Mouse (Mus musculus) heart, embryonic 12.5 days (tissue): ENCODE measurements around the gene Dnajb7. TPM values are rescaled to one million over a fixed set of nuclear protein-coding genes. Genes with fewer than 3 reads are reported as not detected.
A peak's percentile ranks its signal among the peaks of the same experiment; 100 is the strongest.

Source experiments
- ATAC-seq: fragments of 200-750 bp; cut with Nextera tagmentation; 2 replicates; pipeline ENCODE4 v1.8.0; 2017; ENCODE audit warnings: moderate TSS enrichment, moderate library complexity; ENCODE audit not compliant: insufficient number of reproducible peaks, low FRiP score
- H3K27ac ChIP-seq: fragments of 300-500 bp; sonication (generic); 2 replicates; pipeline ENCODE4 v1.5.1; 2016; ENCODE audit warnings: mild to moderate bottlenecking, moderate library complexity; ENCODE audit not compliant: poor library complexity, severe bottlenecking
- H3K27me3 ChIP-seq: fragments of 300-500 bp; sonication (generic); replicated peaks from 2 replicates; pipeline ENCODE4 v1.6.1; 2016; ENCODE audit warnings: mild to moderate bottlenecking, moderate library complexity
- H3K36me3 ChIP-seq: fragments of 300-500 bp; sonication (generic); 2 replicates; pipeline ENCODE4 v1.6.1; 2016; ENCODE audit warnings: mild to moderate bottlenecking, moderate library complexity
- H3K4me1 ChIP-seq: fragments of 300-500 bp; sonication (generic); replicated peaks from 2 replicates; pipeline ENCODE4 v1.6.1; 2016; ENCODE audit warnings: mild to moderate bottlenecking
- H3K4me2 ChIP-seq: fragments of 300-500 bp; sonication (generic); 2 replicates; pipeline ENCODE4 v1.6.1; 2016; ENCODE audit warnings: mild to moderate bottlenecking, moderate library complexity
- H3K4me3 ChIP-seq: fragments of 300-500 bp; sonication (generic); 2 replicates; pipeline ENCODE4 v1.5.1; 2016; ENCODE audit warnings: mild to moderate bottlenecking
- H3K9ac ChIP-seq: fragments of 300-500 bp; sonication (generic); 2 replicates; pipeline ENCODE4 v1.6.1; 2016; ENCODE audit warnings: mild to moderate bottlenecking, moderate library complexity
- H3K9me3 ChIP-seq: fragments of 300-500 bp; sonication (generic); replicated peaks from 2 replicates; pipeline ENCODE4 v1.6.1; 2016; ENCODE audit warnings: mild to moderate bottlenecking, moderate library complexity
- WGBS: fragments of 180-500 bp; shearing (Covaris S2); methylation state at CpG from one replicate; pipeline ENCODE4 v1.1.7; 2016; 5-methylcytosine and 5-hydroxymethylcytosine counted together
- polyA plus RNA-seq: library from polyadenylated mRNA; unstranded; fragments of >200 nt; fragmentation: Nextera tagmentation; extraction: Ambion mirVana; gene quantifications from 2 replicates; pipeline ENCODE4 v1.2.1, GENCODE M21; 2016

Gene Dnajb7
- polyA plus RNA-seq, 1 experiment from 2014 or later, result 1.1 TPM

DNA sequence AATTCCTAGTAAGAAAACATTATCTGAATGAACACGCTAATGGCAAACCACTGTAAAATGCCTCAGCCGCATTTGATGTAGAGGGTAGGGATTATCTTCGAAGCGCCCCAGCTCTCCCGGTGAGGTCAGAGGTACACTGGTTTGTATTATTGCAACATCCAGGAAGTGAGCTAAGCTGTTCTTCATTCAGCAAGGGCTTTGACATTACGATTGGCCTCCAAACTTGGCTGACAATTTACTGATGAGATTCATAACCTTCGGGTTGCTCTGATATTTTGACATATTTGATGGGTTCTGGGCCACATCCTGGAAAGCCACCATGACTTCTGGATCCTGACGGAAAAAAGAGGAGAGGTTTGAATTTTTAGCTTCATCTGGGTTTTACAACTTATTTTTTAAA, 42.9 kb downstream of the Dnajb7 start:
- ATAC-seq, result no peak
- no peaks in the 10 kb centered on the region for H3K27me3 ChIP-seq
- H3K4me1 ChIP-seq, result peaks cover 9% of the 10 kb centered on the region
- no peak overlapping the region for H3K4me2 ChIP-seq
- no peak overlapping the region for H3K4me3 ChIP-seq
- no peaks in the 10 kb centered on the region for H3K9me3 ChIP-seq
- no peak overlapping the region for H3K9ac ChIP-seq
- no peak overlapping the region for H3K27ac ChIP-seq
- WGBS, result 82% methylated on average over 8 of the region's 8 CpGs
- H3K36me3 ChIP-seq, result peaks cover 59% of the 10 kb centered on the region

DNA sequence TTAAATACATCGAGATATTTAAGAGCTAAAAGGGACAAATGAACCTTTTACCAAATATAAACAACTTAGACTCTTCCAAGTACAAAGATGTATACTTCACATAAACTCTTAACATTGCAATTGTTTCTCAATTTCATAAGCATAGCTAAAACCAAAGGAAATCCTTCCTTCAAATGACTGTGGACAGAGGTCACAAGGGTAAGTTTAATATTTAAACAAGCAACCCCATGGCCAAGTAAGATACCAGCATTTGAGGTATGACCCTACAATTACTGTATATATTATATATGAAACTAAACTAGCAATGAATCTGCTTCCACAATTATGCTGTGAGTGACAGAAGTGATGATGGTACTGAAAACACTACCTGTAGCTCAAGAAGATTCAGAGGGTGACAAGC, 43.8 kb downstream of the Dnajb7 start:
- Histone ChIP-seq H3K4me2 (no peak overlapping the region), H3K36me3 (peaks cover 52% of the 10 kb centered on the region), H3K27me3 (no peaks in the 10 kb centered on the region), H3K9me3 (no peaks in the 10 kb centered on the region), H3K4me3 (no peak overlapping the region), H3K9ac (no peak overlapping the region), H3K27ac (no peak overlapping the region), H3K4me1 (peaks cover 17% of the 10 kb centered on the region)
- no peak for ATAC-seq
- WGBS, result 86% methylated on average over 1 of the region's 1 CpGs

GRCm38 (mm10) chr15:81362501-81362900, 45.6 kb downstream of the Dnajb7 start:
- 72% methylated on average over 1 of the region's 1 CpGs for WGBS
- no peak overlapping the region for H3K4me3 ChIP-seq
- H3K9me3 ChIP-seq, result no peaks in the 10 kb centered on the region
- H3K4me1 ChIP-seq, result peaks cover 22% of the 10 kb centered on the region
- peaks cover 41% of the 10 kb centered on the region for H3K36me3 ChIP-seq
- no peak overlapping the region for H3K9ac ChIP-seq
- no peak for ATAC-seq
- H3K4me2 ChIP-seq, result no peak overlapping the region
- no peaks in the 10 kb centered on the region for H3K27me3 ChIP-seq
- no peak overlapping the region for H3K27ac ChIP-seq

DNA sequence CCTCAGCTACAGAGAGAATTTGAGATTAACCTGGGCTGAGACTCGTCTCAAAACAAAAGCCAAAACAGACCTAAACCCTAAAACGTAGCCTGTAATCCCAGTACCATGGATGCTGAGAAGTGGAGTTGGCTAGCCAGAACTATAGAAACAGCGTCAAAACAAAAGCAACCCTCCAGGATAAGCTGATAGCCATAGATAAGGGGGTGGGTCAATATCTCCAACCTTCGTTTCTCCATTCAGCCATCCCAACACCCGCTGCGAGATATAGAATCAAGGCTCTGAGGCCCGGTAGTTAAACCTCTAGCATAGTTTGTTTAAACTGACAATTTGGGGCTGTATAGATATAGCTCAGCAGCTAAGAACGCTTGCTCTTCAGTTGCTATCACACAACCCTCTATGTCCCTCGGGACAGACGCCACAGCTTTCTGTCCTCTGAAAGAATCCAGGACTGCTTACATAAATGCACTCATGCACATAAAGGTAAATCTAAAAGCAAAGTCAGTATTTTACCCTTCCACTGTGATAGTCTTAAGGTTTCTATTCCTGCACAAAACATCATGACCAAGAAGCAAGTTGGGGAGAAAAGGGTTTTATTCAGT, 46.6 kb downstream of the Dnajb7 start:
- Histone ChIP-seq H3K36me3 (peaks cover 32% of the 10 kb centered on the region), H3K9ac (no peak overlapping the region), H3K27me3 (no peaks in the 10 kb centered on the region), H3K4me1 (peaks cover 22% of the 10 kb centered on the region), H3K27ac (peak overlapping the region; percentile 83), H3K4me2 (peak overlapping the region; percentile 86), H3K4me3 (peak overlapping the region; percentile 71; the same call in 1 of the 2 replicates), H3K9me3 (no peaks in the 10 kb centered on the region)
- ATAC-seq, result no peak
- WGBS, result 19% methylated on average over 10 of the region's 10 CpGs

DNA sequence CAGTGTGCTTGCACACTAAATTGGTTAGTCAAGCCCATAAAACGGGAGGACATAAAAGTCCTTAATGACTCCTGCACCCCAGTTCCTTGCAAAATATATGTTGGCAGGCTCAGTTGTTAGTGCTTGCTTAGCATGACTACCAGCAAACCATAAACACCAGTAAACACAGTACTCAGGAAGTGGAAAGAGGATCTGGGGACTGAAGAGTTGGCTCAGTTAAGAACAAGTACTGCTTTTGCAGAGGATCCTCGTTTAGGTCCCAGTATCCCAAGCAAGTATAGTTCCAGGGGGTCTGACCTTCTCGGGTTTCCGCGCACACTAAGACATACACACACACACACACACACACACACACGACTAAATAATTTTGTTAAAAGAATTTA, 47.1 kb downstream of the Dnajb7 start:
- peak; percentile 46; the same call in 1 of the 2 replicates for ATAC-seq
- Histone ChIP-seq H3K4me2 (peak overlapping the region; percentile 86), H3K4me1 (peaks cover 22% of the 10 kb centered on the region), H3K27ac (peak overlapping the region; percentile 83), H3K9me3 (no peaks in the 10 kb centered on the region), H3K9ac (no peak overlapping the region), H3K36me3 (peaks cover 27% of the 10 kb centered on the region), H3K27me3 (no peaks in the 10 kb centered on the region), H3K4me3 (peak overlapping the region; percentile 71)
- 36% methylated on average over 6 of the region's 6 CpGs for WGBS

DNA sequence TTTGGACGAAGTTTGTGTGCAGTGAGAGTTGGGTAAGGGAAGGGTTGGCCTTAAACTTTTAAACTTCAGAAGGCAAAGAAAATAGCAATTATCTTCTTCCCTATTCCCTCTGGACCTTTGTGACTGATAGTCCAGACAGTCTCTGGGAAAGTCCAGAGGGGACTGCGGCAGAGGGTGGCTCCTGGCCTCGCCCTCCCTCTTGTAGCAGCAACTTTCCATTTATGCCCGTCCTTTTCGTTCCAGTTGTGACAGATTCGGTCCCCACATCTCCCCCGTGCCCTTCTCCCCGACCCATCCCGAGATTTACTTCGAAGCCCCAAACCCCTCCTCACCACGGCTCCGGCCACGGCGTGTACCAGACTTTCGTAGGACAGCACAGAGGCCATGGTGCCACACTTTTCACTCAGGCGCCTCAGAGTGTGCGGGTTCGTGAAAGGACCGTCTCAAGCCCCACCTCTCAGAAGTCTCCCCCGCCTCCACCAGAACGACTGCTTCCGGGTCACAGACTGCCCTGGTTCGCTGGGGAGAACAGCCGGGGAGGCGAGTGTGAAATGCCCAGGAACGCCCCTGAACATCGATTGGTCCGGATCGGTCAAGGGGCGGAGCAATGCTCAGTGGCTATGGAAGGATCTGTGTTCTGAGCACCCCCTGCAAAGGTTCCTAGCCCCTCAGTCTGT, 47.6 kb downstream of the Dnajb7 start, which contains the start of gene Slc25a17:
Gene Slc25a17 (minus strand): TSS at position 468 of the 677 bp plus-strand sequence.
- Histone ChIP-seq H3K27ac (peak within 1 kb of the TSS; percentile 83), H3K9ac (peak within 1 kb of the TSS; percentile 80), H3K9me3 (no peaks in the 10 kb centered on the region), H3K36me3 (peaks cover 23% of the 10 kb centered on the region), H3K4me3 (peak within 1 kb of the TSS; percentile 71), H3K4me1 (peaks cover 22% of the 10 kb centered on the region), H3K27me3 (no peaks in the 10 kb centered on the region), H3K4me2 (peak within 1 kb of the TSS; percentile 86)
- ATAC-seq, result peak; percentile 99
- WGBS, result 1% methylated on average over 30 of the region's 30 CpGs

DNA sequence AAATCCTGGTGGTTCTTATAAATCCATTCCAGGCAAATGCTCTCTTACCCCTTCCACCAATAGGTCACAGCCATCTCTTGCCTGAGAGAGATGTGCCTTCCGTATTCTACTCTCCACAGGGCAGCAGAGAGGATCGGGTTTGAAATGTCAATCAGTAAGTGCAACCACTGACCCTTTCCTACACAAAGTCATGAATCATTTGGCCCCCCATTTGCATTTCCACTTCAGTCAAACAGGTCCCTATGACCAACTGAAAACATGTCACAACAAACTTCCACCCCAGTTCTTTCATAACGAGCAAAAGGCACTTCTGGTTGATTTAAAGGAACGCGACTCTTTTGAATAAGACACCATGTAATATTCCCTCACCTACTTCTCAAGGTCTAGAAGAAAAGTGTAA, 48.7 kb downstream of the Dnajb7 start:
- no peak for ATAC-seq
- Histone ChIP-seq H3K36me3 (peaks cover 18% of the 10 kb centered on the region), H3K4me3 (no peak overlapping the region), H3K4me2 (peak overlapping the region; percentile 2; the same call in 1 of the 2 replicates), H3K9me3 (no peaks in the 10 kb centered on the region), H3K27ac (no peak overlapping the region), H3K4me1 (peaks cover 22% of the 10 kb centered on the region), H3K27me3 (no peaks in the 10 kb centered on the region), H3K9ac (no peak overlapping the region)
- 90% methylated on average over 5 of the region's 5 CpGs for WGBS

DNA sequence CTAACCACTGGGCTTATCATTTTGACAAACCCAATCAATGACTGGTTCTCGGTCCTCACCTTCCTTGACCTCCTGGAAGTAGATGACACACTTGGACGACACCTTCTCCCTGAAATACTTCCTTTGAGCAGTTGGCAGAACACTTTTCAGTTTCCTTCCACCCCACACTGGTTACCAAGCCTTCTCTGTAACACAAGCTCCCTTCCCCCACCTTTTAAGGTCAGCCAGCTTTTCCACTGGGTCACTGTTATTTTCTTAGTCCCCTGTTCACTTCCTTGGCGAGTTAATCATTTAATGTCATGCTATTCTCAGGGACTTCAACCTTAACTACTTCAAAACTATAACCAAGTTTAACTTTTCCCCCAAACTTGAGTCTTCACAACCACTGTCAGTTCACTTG, 49.2 kb downstream of the Dnajb7 start:
- Histone ChIP-seq H3K4me1 (peaks cover 22% of the 10 kb centered on the region), H3K4me2 (no peak overlapping the region), H3K27me3 (no peaks in the 10 kb centered on the region), H3K9ac (no peak overlapping the region), H3K9me3 (no peaks in the 10 kb centered on the region), H3K27ac (no peak overlapping the region), H3K4me3 (no peak overlapping the region), H3K36me3 (peaks cover 15% of the 10 kb centered on the region)
- no peak for ATAC-seq
- 78% methylated on average over 3 of the region's 3 CpGs for WGBS

DNA sequence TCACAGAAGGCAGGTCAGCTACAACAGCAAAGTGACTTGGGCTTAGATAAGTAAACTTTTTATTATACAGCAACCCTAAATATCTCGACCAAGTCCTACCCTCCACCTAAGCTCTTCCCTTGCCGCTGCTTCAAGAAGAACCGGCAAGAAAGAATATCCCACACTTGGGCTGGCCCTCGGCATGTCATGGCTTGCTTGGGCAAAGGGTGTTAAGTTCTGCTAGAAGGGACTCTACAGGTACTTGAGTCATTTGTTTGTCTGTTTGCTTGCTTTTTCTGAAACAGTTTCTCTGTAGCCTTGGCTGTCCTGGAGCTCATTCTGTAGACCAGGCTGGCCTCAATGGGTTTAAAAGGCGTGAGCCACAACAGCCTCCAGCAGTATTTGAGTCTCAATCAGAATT, 51.2 kb downstream of the Dnajb7 start:
- Histone ChIP-seq H3K9me3 (no peaks in the 10 kb centered on the region), H3K36me3 (0 out of 2 replicates have a peak, but pooled peaks cover 4% of the 10 kb centered on the region), H3K27ac (no peak overlapping the region), H3K4me3 (no peak overlapping the region), H3K9ac (no peak overlapping the region), H3K4me2 (no peak overlapping the region), H3K4me1 (peaks cover 22% of the 10 kb centered on the region), H3K27me3 (no peaks in the 10 kb centered on the region)
- ATAC-seq, result no peak
- 56% methylated on average over 5 of the region's 5 CpGs for WGBS
